Mouse (Mus musculus): Measurements from ENCODE around the gene Tmem183a.

DNA sequence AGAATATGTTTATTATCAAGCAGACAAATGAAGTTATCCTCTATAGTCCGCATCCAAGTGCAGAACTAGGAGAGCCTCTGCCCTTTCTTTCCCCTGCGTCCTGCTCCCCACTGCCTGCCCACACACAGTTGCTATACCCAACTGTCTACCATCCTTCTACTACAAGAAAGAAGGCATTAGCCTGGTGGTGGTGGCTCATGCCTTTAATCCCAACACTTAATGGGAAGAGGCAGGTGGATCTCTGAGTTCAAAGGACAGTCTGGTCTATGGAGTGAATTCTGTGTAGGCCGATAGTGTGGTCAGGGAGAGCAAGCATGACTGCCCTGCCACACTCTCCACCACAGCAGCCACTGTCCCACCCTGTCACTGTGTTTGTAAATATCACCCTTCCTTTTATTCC lies 51.0 kb downstream of the Tmem183a start:
- TF ChIP-seq POLR2A (IDR thresholded peaks at IDR 0.05; ENCODE audit: insufficient read depth, low read depth, low read length) = no peak
- TF ChIP-seq CTCF (IDR thresholded peaks at IDR 0.05; ENCODE audit: insufficient read depth, low read depth, low read length) = no peak
